Mouse (Mus musculus) cerebellum, adult 8-10 months (tissue): Measurements from ENCODE around the gene Surf6.
A peak's percentile ranks its signal among the peaks of the same experiment; 100 is the strongest.

ENCODE experiments used
- DNase-seq: peaks from one replicate; pipeline ENCODE4 v3.0.0; 2022

The Surf6 gene

GRCm38 (mm10) chr2:26902467-26903220, at the start of gene Surf6:
TSS of gene Surf6 (minus strand) at chr2:26902879.
- DNase-seq = peak; percentile 89

GRCm38 (mm10) chr2:26952193-26952592, 49.5 kb upstream of the Surf6 start:
- no peak for DNase-seq

- DNase-seq = no peak
Observed at GRCm38 (mm10) chr2:26951346-26951905, 48.7 kb upstream of the Surf6 start.

DNA sequence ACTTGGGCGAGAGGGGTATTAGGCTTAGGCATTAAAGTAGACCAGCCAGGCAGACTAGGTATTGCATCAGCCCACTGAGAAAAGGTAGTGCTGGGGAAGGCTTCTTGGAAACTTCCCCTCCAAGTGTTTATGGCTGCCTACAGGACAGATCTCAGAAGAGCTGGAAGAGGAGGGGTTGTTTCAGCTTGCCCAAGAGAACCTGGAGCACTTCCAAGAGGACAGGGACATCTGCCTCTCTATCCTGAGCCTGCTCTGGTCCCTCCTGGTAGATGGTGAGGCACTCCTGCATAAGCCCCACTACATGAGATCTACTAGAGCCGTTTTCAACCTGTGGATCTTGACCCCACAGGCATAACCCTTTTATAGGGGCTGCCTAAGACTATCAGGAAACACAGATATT, 47.7 kb upstream of the Surf6 start:
- DNase-seq = no peak

GRCm38 (mm10) chr2:26943253-26943652, 40.6 kb upstream of the Surf6 start:
- no peak for DNase-seq

- DNase-seq = no peak
Observed at GRCm38 (mm10) chr2:26941539-26941938, 38.9 kb upstream of the Surf6 start.

DNA sequence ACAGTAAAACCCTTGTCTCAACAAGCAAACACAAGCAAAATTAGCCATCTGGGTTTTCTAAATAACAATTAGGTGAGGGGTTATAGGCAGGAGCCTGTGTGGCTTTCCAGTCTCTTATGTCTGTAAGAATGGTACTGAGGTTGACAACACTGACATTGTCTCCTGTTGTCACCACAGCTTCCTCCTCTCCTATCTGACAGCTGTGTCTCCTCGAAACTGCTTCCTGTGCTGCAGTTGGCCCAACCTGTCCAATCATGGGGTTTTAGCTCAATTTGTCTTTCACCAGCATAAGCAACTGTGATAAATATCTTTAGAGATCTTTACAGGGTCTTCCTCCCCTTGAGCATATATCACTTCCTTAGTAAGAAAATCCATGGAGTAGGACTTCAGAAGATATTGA, 33.7 kb upstream of the Surf6 start:
- DNase-seq = no peak

- DNase-seq = no peak
Observed at GRCm38 (mm10) chr2:26935286-26935685, 32.6 kb upstream of the Surf6 start.

DNA sequence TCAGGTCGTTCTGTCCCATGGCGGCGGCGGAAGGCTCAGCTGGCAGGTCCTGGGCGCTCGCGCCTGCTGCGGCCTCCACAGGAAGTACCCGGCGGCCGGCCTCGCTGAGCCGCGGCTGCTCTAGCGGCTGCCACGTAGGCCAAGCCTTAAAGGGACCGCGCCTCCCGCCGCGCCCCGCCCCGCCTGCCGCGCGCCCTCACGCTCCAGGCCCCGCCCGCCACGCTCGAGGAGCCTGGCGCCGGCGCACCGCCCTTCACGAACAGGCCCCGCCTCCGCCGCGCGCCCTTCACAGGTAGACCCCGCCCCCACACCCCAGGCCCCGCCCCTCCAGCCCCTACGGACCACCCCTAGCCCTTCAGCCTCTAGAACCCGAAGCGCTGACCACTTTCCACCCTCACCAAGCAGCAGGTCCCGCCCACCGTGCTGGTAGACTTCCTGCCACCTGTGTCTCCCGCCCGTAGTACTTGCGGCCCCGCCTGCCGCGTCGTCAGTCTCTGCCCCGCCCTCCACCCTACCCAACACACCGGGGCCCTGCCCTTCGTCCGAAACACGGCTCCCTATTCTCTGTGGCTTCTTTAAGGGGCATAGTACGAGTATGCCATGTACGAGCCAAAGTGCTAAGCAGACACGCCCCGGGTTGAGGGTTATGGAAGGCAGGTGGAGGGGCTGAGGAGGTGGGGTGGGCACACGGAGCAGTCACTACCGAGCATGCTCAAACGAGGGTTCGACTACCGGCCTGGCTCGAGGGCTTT, 30.8 kb upstream of the Surf6 start, which contains the start of the genes Surf4 and Stkld1:
Surf4 (minus strand) TSS at position 625 of the 752 bp plus-strand sequence.
Stkld1 (plus strand) TSS at position 744 of the 752 bp plus-strand sequence.
- peak; percentile 89 for DNase-seq

- peak; percentile 47 for DNase-seq
Observed at GRCm38 (mm10) chr2:26932473-26933303, 30.0 kb upstream of the Surf6 start.

- peak; percentile 71 for DNase-seq
Observed at GRCm38 (mm10) chr2:26930390-26930789, 27.7 kb upstream of the Surf6 start.

GRCm38 (mm10) chr2:26927745-26928476, 25.2 kb upstream of the Surf6 start:
- DNase-seq = no peak

DNA sequence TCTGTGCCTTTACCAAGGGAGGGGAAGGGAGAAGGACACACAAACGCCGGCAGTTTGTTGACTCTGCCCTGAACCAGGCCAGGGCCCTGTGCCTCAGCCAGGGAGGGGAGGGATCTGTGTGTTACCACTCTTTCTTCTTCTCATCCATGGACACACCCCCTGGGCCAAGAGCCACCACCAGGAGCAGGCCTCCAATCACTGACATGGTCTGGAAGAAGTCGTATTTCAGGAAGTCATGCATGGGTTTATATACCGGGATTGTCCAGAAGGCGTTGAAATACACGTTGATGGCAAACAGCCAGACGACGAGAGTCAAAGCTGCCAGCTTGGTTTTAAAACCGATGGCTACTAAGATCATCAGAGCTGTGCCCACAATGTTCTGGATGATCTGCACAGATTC, 19.1 kb upstream of the Surf6 start:
- DNase-seq = no peak

DNA sequence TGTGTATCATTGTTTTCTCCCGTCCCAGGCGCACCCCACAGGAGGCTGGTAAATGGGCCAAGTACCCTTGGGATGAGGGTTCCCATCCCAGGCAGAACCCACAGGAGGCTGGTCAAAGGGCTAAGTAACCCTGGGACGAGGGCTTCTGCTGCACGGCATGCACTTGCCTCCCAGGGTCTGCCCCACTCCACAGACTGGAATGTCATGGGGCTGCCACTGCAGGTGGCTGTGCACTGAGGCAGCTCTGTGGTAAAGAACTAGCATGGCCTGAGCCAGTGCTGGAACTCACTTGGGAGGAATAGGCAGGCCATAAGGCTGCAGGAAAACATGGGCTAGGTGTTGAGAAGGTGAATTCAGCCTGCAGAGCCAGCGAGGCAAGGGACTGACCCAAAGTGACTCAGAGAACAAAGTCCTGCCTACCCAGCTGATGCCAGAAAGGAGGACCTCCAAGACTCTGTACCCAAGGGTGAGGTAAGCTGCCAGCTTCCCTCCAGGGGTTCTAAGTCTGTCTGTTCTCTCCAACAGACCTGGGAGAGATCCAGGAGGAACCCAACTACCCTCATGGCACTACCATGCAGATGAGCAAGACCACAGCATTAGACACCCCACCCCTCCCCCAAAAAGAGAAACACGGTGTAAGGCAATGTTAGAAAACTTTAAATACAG, 17.6 kb upstream of the Surf6 start:
- no peak for DNase-seq

DNA sequence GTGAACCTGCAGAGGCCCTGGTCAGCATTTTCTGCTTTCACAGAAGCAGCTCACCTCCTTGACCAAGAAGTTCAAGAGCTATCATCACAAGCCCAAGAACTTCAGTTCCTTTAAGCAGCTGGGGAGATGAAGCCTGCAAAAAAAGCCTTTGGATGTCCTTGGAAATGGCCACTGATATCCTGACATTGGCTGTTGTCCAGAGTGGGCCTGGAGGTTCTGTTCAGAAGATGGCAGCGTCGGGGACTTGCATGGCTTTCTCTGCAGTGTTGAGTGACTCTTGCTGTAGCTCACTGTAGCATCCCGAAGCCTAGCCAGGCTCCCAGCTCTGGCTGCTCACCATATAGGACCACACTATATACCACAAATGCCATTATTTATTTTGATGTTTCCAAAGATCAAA, 17.0 kb upstream of the Surf6 start:
- DNase-seq = no peak

- DNase-seq = no peak
Observed at GRCm38 (mm10) chr2:26916738-26917137, 14.1 kb upstream of the Surf6 start.

GRCm38 (mm10) chr2:26915927-26916728, 13.4 kb upstream of the Surf6 start, which contains the start of the genes Surf2 and Surf1:
TSS of gene Surf2 (plus strand) at chr2:26916367.
TSS of gene Surf1 (minus strand) at chr2:26916530.
- DNase-seq = peak; percentile 77

GRCm38 (mm10) chr2:26914148-26914941, 11.7 kb upstream of the Surf6 start:
- no peak for DNase-seq

DNA sequence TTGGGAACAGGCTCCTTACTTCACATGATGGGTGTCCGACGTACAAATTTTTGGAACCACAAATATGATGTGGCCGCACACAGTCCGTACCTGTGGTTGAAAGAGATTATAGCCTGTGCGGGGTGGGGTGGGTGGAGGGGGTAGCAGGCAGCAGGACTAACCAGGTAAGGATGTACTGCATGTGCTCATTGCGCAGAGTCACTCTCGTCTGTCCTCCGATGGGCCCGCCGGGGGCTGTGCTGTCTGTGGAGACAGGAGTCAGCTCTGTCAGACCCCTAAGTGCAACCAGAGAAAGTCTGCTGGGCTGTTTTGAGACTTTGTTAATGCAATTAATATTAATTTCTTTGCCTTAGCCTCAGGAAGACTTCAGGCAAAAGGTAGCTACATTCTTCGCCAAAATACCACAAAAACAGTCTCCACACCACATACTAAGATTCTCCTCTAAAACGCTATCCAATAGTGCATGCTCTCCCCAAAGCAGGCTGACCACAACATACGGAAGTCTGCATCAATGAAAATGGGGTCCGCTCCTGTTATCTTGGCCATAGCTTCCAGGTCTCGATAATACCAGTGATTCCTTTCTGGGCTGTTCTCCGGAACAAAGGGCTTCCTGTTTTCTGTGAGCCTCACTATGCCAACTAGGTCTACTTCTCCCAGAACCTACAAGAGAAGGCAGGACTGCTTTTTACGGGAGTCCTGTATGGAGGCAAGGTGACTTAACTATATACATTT, 10.9 kb upstream of the Surf6 start:
- no peak for DNase-seq
